Mouse (Mus musculus) spleen, postnatal 36 days (tissue): Measurements from ENCODE around the gene Omt2a.
"Not testable (repeated sequence)": the region's sequence is repeated elsewhere in the genome, so short reads cannot be mapped to it uniquely, and the experiment has no call there.

Experiments
- DNase-seq, 2 experiments: peaks; one replicate each; pipeline ENCODE4 v3.0.0; 2022; ENCODE audit warnings: low spot score in 2 of 2, mixed read lengths in 1 of 2

Gene Omt2a

DNA sequence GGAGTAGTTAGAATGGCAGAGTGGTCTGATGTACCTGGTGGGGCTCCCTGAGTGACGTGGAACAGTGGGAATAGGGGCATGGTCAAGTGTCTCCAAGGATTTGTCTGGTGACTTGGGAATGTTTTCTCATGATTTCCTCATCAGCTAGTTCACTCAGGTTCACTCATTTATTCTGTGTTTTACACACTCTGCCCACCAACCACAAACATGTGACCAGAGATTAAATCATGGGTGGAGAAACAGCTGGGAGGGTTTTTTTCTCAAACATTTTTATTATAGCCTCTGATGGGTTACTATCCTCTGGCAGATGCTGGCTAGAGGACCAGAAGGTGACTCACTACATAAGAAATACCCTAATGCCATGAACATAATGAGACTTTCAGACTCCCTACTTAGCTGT lies 16.4 kb downstream of the Omt2a start:
- no peak for DNase-seq

GRCm38 (mm10) chr9:78296089-78296488 lies 18.5 kb downstream of the Omt2a start:
- not testable (repeated sequence) for DNase-seq

- not testable (repeated sequence) for DNase-seq
Measured at GRCm38 (mm10) chr9:78294781-78295180, 19.8 kb downstream of the Omt2a start.

DNA sequence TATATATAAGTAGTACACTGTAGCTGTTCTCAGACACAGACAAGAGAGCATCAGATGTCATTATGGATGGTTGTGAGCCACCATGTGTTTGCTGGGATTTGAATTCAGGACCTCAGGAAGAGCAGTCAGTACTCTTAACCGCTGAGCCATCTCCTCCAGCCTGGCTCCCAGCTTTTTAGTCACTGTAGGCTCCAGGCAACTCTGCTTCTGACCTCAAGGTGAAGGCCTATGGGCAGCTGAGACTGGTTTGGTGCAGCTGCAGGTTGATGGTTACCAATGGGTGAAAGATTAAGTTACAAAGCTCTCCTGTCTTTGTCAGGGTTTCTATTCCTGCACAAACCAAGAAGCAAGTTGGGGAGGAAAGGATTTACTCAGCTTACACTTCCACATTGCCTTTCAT lies 20.9 kb downstream of the Omt2a start:
- not testable (repeated sequence) for DNase-seq

DNA sequence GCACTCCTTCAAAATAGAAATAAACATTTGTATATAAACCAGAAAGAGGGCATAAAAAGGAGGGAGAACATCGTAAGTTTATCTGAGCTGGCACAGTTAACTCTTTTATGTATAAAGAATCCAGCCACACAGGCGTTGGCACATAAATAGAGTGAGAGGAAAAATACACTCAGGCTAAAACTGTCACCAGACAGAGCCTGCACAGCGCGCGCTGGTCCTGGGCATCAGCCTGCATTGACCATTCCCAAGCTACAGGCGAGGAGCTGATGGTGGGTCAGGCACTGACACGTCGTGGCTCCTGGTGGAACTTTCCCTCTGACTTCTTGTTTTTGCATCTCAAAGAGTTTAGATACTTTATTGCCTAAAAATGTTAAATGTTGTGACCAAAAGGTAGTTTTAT lies 22.1 kb downstream of the Omt2a start:
- not testable (repeated sequence) for DNase-seq

- not testable (repeated sequence) for DNase-seq
Measured at GRCm38 (mm10) chr9:78289723-78290122, 24.9 kb downstream of the Omt2a start, which contains the start of gene Gm10639. TSS of gene Gm10639 (plus strand) at chr9:78289923.

DNA sequence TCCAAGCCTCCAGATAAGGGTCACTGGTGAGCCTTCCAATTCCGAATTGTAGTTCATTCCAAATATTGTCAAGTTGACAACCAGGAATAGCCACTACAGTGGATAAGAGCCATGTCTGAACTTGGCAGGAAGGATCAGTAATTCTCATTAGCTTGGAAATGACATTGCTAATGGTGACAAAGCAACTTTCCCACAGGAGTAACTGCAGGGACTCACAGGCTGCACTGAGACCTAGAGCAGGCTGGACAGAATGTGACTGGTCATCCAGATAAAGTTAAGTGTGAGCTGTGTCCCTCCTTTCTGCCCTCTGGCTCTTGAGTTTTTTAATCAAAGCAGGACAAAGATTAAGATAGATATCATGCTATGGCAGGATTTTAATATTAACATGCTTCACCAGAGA lies 25.5 kb downstream of the Omt2a start:
- not testable (repeated sequence) for DNase-seq

DNA sequence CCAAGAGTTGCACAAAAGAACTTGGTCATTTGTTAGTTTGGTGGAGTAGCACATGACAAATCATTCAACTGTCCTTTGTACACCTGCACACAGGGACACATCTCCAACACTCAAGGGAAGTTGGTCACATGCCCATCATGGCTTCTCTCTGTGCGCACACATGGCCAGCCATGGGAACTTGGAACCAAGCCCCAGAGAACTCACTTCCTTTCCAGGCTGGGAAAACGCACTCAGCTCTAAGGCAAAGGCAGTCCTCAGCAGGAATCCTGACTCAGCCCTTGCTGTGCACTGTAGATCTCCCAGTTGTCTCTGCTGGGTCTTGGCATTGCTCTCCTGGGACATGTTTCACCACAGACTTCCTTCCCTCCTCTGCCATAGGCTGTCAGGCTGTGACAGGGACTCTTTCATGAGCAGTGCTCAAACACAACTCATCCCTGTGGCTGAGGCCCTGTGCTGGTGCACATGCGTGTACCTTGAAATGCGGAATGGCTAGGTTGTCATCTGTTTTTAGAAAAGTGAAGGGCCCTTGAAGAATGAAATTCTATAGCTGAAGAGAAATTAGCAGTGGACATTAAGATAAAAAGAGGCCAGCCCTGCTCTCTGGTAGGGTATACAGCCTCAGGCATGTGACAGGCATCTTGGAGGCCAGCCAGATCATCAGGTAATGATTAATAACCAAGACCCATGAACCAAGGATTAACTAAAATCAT lies 32.4 kb downstream of the Omt2a start:
- not testable (repeated sequence) for DNase-seq

DNA sequence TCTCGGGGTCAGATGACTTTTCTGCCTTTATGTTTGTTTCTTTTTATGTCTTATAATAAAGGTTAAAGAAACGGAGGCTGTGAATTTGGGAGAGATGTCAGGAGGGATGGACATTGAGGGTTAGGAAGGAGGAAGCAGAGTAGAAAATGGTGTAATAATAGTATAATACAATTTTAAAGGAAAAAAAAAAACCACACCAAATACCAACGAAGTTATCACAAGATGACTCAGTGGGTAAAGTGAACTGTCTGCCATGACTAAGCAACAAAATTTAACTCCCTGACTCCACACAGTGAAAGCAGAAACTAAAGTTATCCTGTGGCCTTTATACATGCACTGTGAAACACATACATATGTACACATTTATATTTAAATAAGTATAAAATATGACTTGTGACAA lies 43.7 kb downstream of the Omt2a start:
- DNase-seq: not testable (repeated sequence)
